Mouse (Mus musculus) neural tube, embryonic 15.5 days (tissue): Measurements from ENCODE around the gene Fer. TPM values are rescaled to one million over a fixed set of nuclear protein-coding genes. Genes with fewer than 3 reads are reported as not detected.

ENCODE experiments used
- ATAC-seq: fragments of 200-750 bp; cut with Nextera tagmentation; 2 replicates; pipeline ENCODE4 v1.8.0; 2017; ENCODE audit warnings: mild to moderate bottlenecking, moderate TSS enrichment, moderate library complexity; ENCODE audit not compliant: low FRiP score
- H3K27ac ChIP-seq: fragments of 300-500 bp; sonication (generic); replicated peaks from 2 replicates; pipeline ENCODE4 v1.5.1; 2015; ENCODE audit warnings: mild to moderate bottlenecking, inconsistent platforms
- H3K27me3 ChIP-seq: fragments of 300-500 bp; sonication (generic); replicated peaks from 2 replicates; pipeline ENCODE4 v1.6.1; 2015; ENCODE audit warnings: inconsistent platforms
- H3K36me3 ChIP-seq: fragments of 300-500 bp; sonication (generic); 2 replicates; pipeline ENCODE4 v1.6.1; 2015; ENCODE audit warnings: inconsistent platforms
- H3K4me1 ChIP-seq: fragments of 300-500 bp; sonication (generic); 2 replicates; pipeline ENCODE4 v1.6.1; 2015; ENCODE audit warnings: inconsistent platforms
- H3K4me2 ChIP-seq: fragments of 300-500 bp; sonication (generic); 2 replicates; pipeline ENCODE4 v1.6.1; 2015; ENCODE audit warnings: inconsistent platforms, mild to moderate bottlenecking, moderate library complexity
- H3K4me3 ChIP-seq: fragments of 300-500 bp; sonication (generic); replicated peaks from 2 replicates; pipeline ENCODE4 v1.5.1; 2015; ENCODE audit warnings: mild to moderate bottlenecking, inconsistent platforms
- H3K9ac ChIP-seq: fragments of 300-500 bp; sonication (generic); replicated peaks from 2 replicates; pipeline ENCODE4 v1.6.1; 2015; ENCODE audit warnings: mild to moderate bottlenecking, inconsistent platforms
- H3K9me3 ChIP-seq: fragments of 300-500 bp; sonication (generic); replicated peaks from 2 replicates; pipeline ENCODE4 v1.6.1; 2016; ENCODE audit warnings: inconsistent platforms
- WGBS: fragments of 180-500 bp; shearing (Covaris S2); methylation state at CpG from one replicate; pipeline ENCODE4 v1.1.7; 2015; ENCODE audit warnings: mixed read lengths; 5-methylcytosine and 5-hydroxymethylcytosine counted together
- polyA plus RNA-seq: library from polyadenylated mRNA; unstranded; fragments of >200 nt; fragmentation: Nextera tagmentation; extraction: Ambion mirVana; gene quantifications from 2 replicates; pipeline ENCODE4 v1.2.1, GENCODE M21; 2015

Fer gene
- polyA plus RNA-seq, 1 experiment from 2014 or later, result 31.5 TPM

DNA sequence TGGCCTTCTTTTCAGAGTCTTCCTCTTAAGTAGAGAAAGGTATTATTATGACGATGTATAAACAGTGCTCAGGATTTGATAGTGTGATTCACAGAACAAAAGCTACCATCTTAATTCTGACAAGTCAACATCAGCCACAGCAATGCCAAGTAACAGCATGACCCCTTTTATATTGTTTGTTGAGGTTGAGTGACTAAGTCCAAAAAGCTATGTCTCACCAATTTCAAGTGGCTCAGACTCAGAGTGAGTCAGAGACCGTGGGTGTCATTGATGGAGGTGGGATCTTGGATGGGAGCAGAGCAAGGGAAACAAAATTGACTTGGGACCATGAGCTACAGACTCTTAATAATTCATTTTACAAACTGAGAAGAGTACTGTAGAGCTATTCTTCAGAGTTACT lies 230.9 kb downstream of the Fer start:
- Histone ChIP-seq H3K9ac (no peak overlapping the region), H3K4me2 (no peak overlapping the region), H3K4me1 (peaks cover 8% of the 10 kb centered on the region; the same call in 1 of the 2 replicates), H3K27ac (no peak overlapping the region), H3K4me3 (no peak overlapping the region), H3K36me3 (no peaks in the 10 kb centered on the region), H3K9me3 (no peaks in the 10 kb centered on the region), H3K27me3 (no peaks in the 10 kb centered on the region)
- ATAC-seq, result no peak
- 95% methylated on average over 2 of the region's 2 CpGs for WGBS

DNA sequence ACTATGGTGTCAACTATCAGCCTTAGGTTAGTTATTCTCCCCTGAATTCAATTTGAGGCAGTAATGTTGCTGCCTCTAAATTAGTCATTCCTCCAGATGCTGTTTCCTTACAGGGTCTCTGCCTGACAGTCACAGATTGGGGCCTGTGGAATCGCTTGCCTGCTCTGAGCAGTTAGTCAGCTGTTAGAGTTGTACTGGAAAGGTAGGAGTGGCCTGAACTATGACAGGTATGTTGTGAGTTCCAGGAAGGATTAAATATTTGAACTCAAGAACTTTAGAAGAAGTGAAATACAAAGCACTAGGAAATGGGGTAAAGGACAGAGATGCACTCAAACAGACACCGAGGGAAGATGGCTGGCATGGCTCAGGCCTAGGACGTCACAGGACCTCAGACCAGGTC lies 233.9 kb downstream of the Fer start:
- 0 out of 2 replicates have a peak overlapping the region, but pooled peaks have one; percentile 0 for H3K27ac ChIP-seq
- peaks cover 14% of the 10 kb centered on the region for H3K4me1 ChIP-seq
- no peaks in the 10 kb centered on the region for H3K9me3 ChIP-seq
- H3K36me3 ChIP-seq, result no peaks in the 10 kb centered on the region
- 89% methylated on average over 3 of the region's 3 CpGs for WGBS
- H3K27me3 ChIP-seq, result no peaks in the 10 kb centered on the region
- no peak overlapping the region for H3K4me2 ChIP-seq
- no peak for ATAC-seq
- no peak overlapping the region for H3K9ac ChIP-seq
- no peak overlapping the region for H3K4me3 ChIP-seq

- 0 out of 2 replicates have a peak overlapping the region, but pooled peaks have one; percentile 0 for H3K27ac ChIP-seq
- no peak; the same call in 1 of the 2 replicates for ATAC-seq
- WGBS, result 59% methylated on average over 5 of the region's 5 CpGs
Observed at GRCm38 (mm10) chr17:64097788-64098359, 235.0 kb downstream of the Fer start.

GRCm38 (mm10) chr17:64099395-64100171 lies 236.7 kb downstream of the Fer start:
- WGBS, result 69% methylated on average over 6 of the region's 6 CpGs
- Histone ChIP-seq H3K36me3 (no peaks in the 10 kb centered on the region), H3K4me2 (no peak overlapping the region), H3K4me3 (no peak overlapping the region), H3K9me3 (no peaks in the 10 kb centered on the region), H3K9ac (no peak overlapping the region), H3K27me3 (no peaks in the 10 kb centered on the region), H3K27ac (0 out of 2 replicates have a peak overlapping the region, but pooled peaks have one; percentile 10), H3K4me1 (peaks cover 14% of the 10 kb centered on the region)
- ATAC-seq, result no peak

More at GRCm38 (mm10) chr17:64097788-64098359, 235.0 kb downstream of the Fer start:
- H3K27me3 ChIP-seq, result no peaks in the 10 kb centered on the region
- no peaks in the 10 kb centered on the region for H3K36me3 ChIP-seq
- H3K4me3 ChIP-seq, result no peak overlapping the region
- H3K4me2 ChIP-seq, result no peak overlapping the region
- peaks cover 14% of the 10 kb centered on the region for H3K4me1 ChIP-seq
- H3K9me3 ChIP-seq, result no peaks in the 10 kb centered on the region
- no peak overlapping the region for H3K9ac ChIP-seq

- Histone ChIP-seq H3K4me3 (no peak overlapping the region), H3K36me3 (no peaks in the 10 kb centered on the region), H3K9me3 (no peaks in the 10 kb centered on the region), H3K9ac (no peak overlapping the region), H3K27me3 (no peaks in the 10 kb centered on the region), H3K4me1 (peaks cover 14% of the 10 kb centered on the region), H3K27ac (0 out of 2 replicates have a peak overlapping the region, but pooled peaks have one; percentile 10), H3K4me2 (no peak overlapping the region)
- ATAC-seq, result no peak
- 53% methylated on average over 3 of the region's 3 CpGs for WGBS
Observed at GRCm38 (mm10) chr17:64100172-64100510, 237.3 kb downstream of the Fer start.

- Histone ChIP-seq H3K9ac (no peak overlapping the region), H3K27me3 (no peaks in the 10 kb centered on the region), H3K9me3 (no peaks in the 10 kb centered on the region), H3K36me3 (no peaks in the 10 kb centered on the region), H3K4me2 (no peak overlapping the region), H3K27ac (no peak overlapping the region), H3K4me3 (no peak overlapping the region), H3K4me1 (no peaks in the 10 kb centered on the region; the same call in 1 of the 2 replicates)
- WGBS, result 96% methylated on average over 5 of the region's 5 CpGs
- ATAC-seq, result no peak
Observed at GRCm38 (mm10) chr17:64108773-64109172, 245.9 kb downstream of the Fer start.

- Histone ChIP-seq H3K9me3 (no peaks in the 10 kb centered on the region), H3K9ac (no peak overlapping the region), H3K4me2 (no peak overlapping the region), H3K4me3 (no peak overlapping the region), H3K36me3 (no peaks in the 10 kb centered on the region), H3K27me3 (no peaks in the 10 kb centered on the region), H3K27ac (no peak overlapping the region), H3K4me1 (no peaks in the 10 kb centered on the region; the same call in 1 of the 2 replicates)
- WGBS, result 74% methylated on average over 8 of the region's 8 CpGs
- ATAC-seq, result no peak
Observed at GRCm38 (mm10) chr17:64109871-64110270, 247.0 kb downstream of the Fer start.

- H3K36me3 ChIP-seq, result no peaks in the 10 kb centered on the region
- H3K27me3 ChIP-seq, result no peaks in the 10 kb centered on the region
- no peak overlapping the region for H3K9ac ChIP-seq
- no peak for ATAC-seq
- H3K9me3 ChIP-seq, result no peaks in the 10 kb centered on the region
- no peaks in the 10 kb centered on the region; the same call in 1 of the 2 replicates for H3K4me1 ChIP-seq
- no peak overlapping the region for H3K27ac ChIP-seq
- 81% methylated on average over 5 of the region's 5 CpGs for WGBS
- H3K4me2 ChIP-seq, result no peak overlapping the region
- H3K4me3 ChIP-seq, result no peak overlapping the region
Observed at GRCm38 (mm10) chr17:64113625-64114024, 250.8 kb downstream of the Fer start.

DNA sequence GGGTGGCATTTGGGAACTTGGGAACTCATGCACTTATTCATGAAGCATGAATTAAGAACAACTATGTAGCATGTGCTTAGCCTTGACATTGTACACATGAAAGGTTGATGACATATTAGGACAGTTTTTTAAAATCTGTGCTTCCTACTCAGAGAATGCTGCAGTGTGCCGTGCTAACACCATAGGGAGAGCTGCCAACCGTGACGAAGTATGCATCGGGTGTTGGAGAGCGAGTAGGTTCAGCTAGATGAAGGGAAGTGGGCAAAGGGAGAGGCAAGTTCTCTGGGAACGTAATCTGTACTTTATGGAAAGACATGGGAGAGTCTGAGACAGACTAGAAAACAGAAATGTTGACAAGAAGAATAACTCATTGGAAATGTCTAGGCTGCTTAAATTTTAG lies 253.9 kb downstream of the Fer start:
- Histone ChIP-seq H3K27ac (no peak overlapping the region), H3K9me3 (no peaks in the 10 kb centered on the region), H3K9ac (no peak overlapping the region), H3K4me1 (no peaks in the 10 kb centered on the region), H3K36me3 (no peaks in the 10 kb centered on the region), H3K27me3 (no peaks in the 10 kb centered on the region), H3K4me2 (no peak overlapping the region), H3K4me3 (no peak overlapping the region)
- WGBS, result 73% methylated on average over 6 of the region's 6 CpGs
- ATAC-seq, result no peak

DNA sequence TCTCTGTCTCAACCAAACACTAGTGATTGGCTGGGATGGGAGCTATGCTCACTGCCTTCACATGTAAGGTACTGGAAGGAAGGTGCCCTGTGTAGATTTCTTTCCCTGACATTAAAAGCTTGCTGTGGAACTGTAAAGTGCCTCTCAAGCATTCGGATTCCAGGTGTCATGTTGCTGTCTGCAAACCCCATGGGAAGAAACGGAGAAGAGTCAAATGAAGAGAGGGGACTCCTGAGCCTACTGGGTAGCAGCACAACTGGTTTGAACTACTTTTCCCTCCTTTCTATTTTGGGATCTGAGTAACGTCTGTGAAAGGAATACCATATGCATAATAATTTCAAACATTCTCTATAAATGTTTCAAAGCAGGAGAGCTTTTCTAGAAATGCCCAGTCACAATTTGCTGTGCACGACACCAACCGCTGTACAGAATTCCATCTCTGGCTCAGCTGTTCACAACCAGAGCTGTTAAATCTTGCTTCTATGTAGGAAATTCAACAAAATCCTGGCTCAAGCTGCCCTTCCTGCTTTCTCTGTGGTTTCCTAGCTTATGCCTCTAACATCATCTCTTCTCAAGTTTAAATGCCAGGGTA lies 256.9 kb downstream of the Fer start:
- no peaks in the 10 kb centered on the region for H3K4me1 ChIP-seq
- no peak overlapping the region for H3K9ac ChIP-seq
- H3K27ac ChIP-seq, result no peak overlapping the region
- ATAC-seq, result no peak
- H3K9me3 ChIP-seq, result no peaks in the 10 kb centered on the region
- no peaks in the 10 kb centered on the region for H3K36me3 ChIP-seq
- WGBS, result 82% methylated on average over 5 of the region's 5 CpGs
- H3K4me3 ChIP-seq, result no peak overlapping the region
- H3K4me2 ChIP-seq, result no peak overlapping the region
- H3K27me3 ChIP-seq, result no peaks in the 10 kb centered on the region

GRCm38 (mm10) chr17:64122556-64122955 lies 259.7 kb downstream of the Fer start:
- H3K9ac ChIP-seq, result no peak overlapping the region
- 87% methylated on average over 11 of the region's 11 CpGs for WGBS
- no peak overlapping the region for H3K4me2 ChIP-seq
- no peak for ATAC-seq
- no peaks in the 10 kb centered on the region for H3K9me3 ChIP-seq
- H3K27ac ChIP-seq, result no peak overlapping the region
- no peaks in the 10 kb centered on the region for H3K27me3 ChIP-seq
- H3K4me3 ChIP-seq, result no peak overlapping the region
- no peaks in the 10 kb centered on the region for H3K36me3 ChIP-seq
- no peaks in the 10 kb centered on the region for H3K4me1 ChIP-seq

GRCm38 (mm10) chr17:64123732-64124131 lies 260.9 kb downstream of the Fer start:
- H3K4me2 ChIP-seq, result no peak overlapping the region
- H3K27me3 ChIP-seq, result no peaks in the 10 kb centered on the region
- no peaks in the 10 kb centered on the region for H3K36me3 ChIP-seq
- H3K4me1 ChIP-seq, result no peaks in the 10 kb centered on the region
- no peak overlapping the region for H3K4me3 ChIP-seq
- no peak for ATAC-seq
- no peak overlapping the region for H3K9ac ChIP-seq
- WGBS, result 71% methylated on average over 3 of the region's 3 CpGs
- no peaks in the 10 kb centered on the region for H3K9me3 ChIP-seq
- no peak overlapping the region for H3K27ac ChIP-seq
